Mouse (Mus musculus): ENCODE measurements around the gene Ggnbp2. TPM values are rescaled to one million over a fixed set of nuclear protein-coding genes. Genes with fewer than 3 reads are reported as not detected.
"Not testable (repeated sequence)": the region's sequence is repeated elsewhere in the genome, so short reads cannot be mapped to it uniquely, and the experiment has no call there.

The Ggnbp2 gene
- polyA plus RNA-seq, 1 experiment from 2014 or later: 76.8 TPM

- no peaks in the 10 kb centered on the region for H3K36me3 ChIP-seq (ENCODE audit: control insufficient read depth, insufficient read depth, low read length)
- H3K9ac ChIP-seq (ENCODE audit: low read depth, low read length): no peak overlapping the region
- H3K4me1 ChIP-seq (ENCODE audit: control insufficient read depth, insufficient read depth, low read length): peaks cover 18% of the 10 kb centered on the region
- no peaks in the 10 kb centered on the region for H3K9me3 ChIP-seq (ENCODE audit: control insufficient read depth, low read length)
- H3K27ac ChIP-seq (ENCODE audit: low read length): no peak overlapping the region
- no peak overlapping the region for H3K4me2 ChIP-seq (ENCODE audit: low read depth, low read length)
- H3K4me3 ChIP-seq (ENCODE audit: low read length): no peak overlapping the region
- no peak for ATAC-seq
- WGBS: 94% methylated on average over 7 of the region's 7 CpGs
- no peaks in the 10 kb centered on the region for H3K27me3 ChIP-seq (replicated peaks; ENCODE audit: control insufficient read depth, insufficient read depth, low read length)
Observed at GRCm38 (mm10) chr11:84882346-84882745, 11.7 kb upstream of the Ggnbp2 start.

- Histone ChIP-seq H3K4me1 (ENCODE audit: control insufficient read depth, insufficient read depth, low read length) (peaks cover 11% of the 10 kb centered on the region), H3K36me3 (ENCODE audit: control insufficient read depth, insufficient read depth, low read length) (no peaks in the 10 kb centered on the region), H3K4me3 (ENCODE audit: low read length) (peak overlapping the region; percentile 90), H3K9ac (ENCODE audit: low read depth, low read length) (peak overlapping the region; percentile 90), H3K9me3 (ENCODE audit: control insufficient read depth, low read length) (no peaks in the 10 kb centered on the region), H3K27ac (ENCODE audit: low read length) (peak overlapping the region; percentile 97), H3K27me3 (replicated peaks; ENCODE audit: control insufficient read depth, insufficient read depth, low read length) (no peaks in the 10 kb centered on the region), H3K4me2 (ENCODE audit: low read depth, low read length) (peak overlapping the region; percentile 91)
- ATAC-seq: peak; percentile 17
- 51% methylated on average over 9 of the region's 9 CpGs for WGBS
Observed at GRCm38 (mm10) chr11:84880971-84881370, 10.4 kb upstream of the Ggnbp2 start.

- WGBS: under 1% methylated on average over 24 of the region's 24 CpGs
- H3K27me3 ChIP-seq (replicated peaks; ENCODE audit: control insufficient read depth, insufficient read depth, low read length): no peaks in the 10 kb centered on the region
- H3K9ac ChIP-seq (ENCODE audit: low read depth, low read length): peak overlapping the region; percentile 90
- peak overlapping the region; percentile 91 for H3K4me2 ChIP-seq (ENCODE audit: low read depth, low read length)
- H3K27ac ChIP-seq (ENCODE audit: low read length): peak overlapping the region; percentile 97
- H3K9me3 ChIP-seq (ENCODE audit: control insufficient read depth, low read length): no peaks in the 10 kb centered on the region
- H3K36me3 ChIP-seq (ENCODE audit: control insufficient read depth, insufficient read depth, low read length): no peaks in the 10 kb centered on the region
- peak; percentile 69 for ATAC-seq
- peak overlapping the region; percentile 90 for H3K4me3 ChIP-seq (ENCODE audit: low read length)
- peaks cover 11% of the 10 kb centered on the region for H3K4me1 ChIP-seq (ENCODE audit: control insufficient read depth, insufficient read depth, low read length)
Observed at GRCm38 (mm10) chr11:84880465-84880961, 9.9 kb upstream of the Ggnbp2 start.

- peak; percentile 98 for ATAC-seq
- peaks cover 11% of the 10 kb centered on the region for H3K4me1 ChIP-seq (ENCODE audit: control insufficient read depth, insufficient read depth, low read length)
- H3K4me3 ChIP-seq (ENCODE audit: low read length): peak within 1 kb of the TSS; percentile 90
- no peaks in the 10 kb centered on the region for H3K27me3 ChIP-seq (replicated peaks; ENCODE audit: control insufficient read depth, insufficient read depth, low read length)
- H3K9me3 ChIP-seq (ENCODE audit: control insufficient read depth, low read length): no peaks in the 10 kb centered on the region
- H3K27ac ChIP-seq (ENCODE audit: low read length): peak within 1 kb of the TSS; percentile 97
- under 1% methylated on average over 71 of the region's 81 CpGs for WGBS
- H3K36me3 ChIP-seq (ENCODE audit: control insufficient read depth, insufficient read depth, low read length): no peaks in the 10 kb centered on the region
- H3K9ac ChIP-seq (ENCODE audit: low read depth, low read length): peak within 1 kb of the TSS; percentile 90
- peak within 1 kb of the TSS; percentile 91 for H3K4me2 ChIP-seq (ENCODE audit: low read depth, low read length)
Observed at GRCm38 (mm10) chr11:84879772-84880464, 9.3 kb upstream of the Ggnbp2 start, which contains the start of the genes Myo19 and Pigw. Gene Myo19, plus strand, starts transcription at chr11:84880148. Gene Pigw, minus strand, starts transcription at chr11:84880285.

GRCm38 (mm10) chr11:84879007-84879771 is 8.6 kb upstream of the Ggnbp2 start:
- ATAC-seq: no peak
- Histone ChIP-seq H3K9me3 (ENCODE audit: control insufficient read depth, low read length) (no peaks in the 10 kb centered on the region), H3K4me3 (ENCODE audit: low read length) (peak overlapping the region; percentile 90), H3K4me1 (ENCODE audit: control insufficient read depth, insufficient read depth, low read length) (peaks cover 11% of the 10 kb centered on the region), H3K36me3 (ENCODE audit: control insufficient read depth, insufficient read depth, low read length) (no peaks in the 10 kb centered on the region), H3K27me3 (replicated peaks; ENCODE audit: control insufficient read depth, insufficient read depth, low read length) (no peaks in the 10 kb centered on the region), H3K9ac (ENCODE audit: low read depth, low read length) (peak overlapping the region; percentile 90), H3K27ac (ENCODE audit: low read length) (peak overlapping the region; percentile 97), H3K4me2 (ENCODE audit: low read depth, low read length) (peak overlapping the region; percentile 91)
- WGBS: 21% methylated on average over 6 of the region's 7 CpGs

GRCm38 (mm10) chr11:84876020-84876419 is 5.4 kb upstream of the Ggnbp2 start:
- H3K27me3 ChIP-seq (replicated peaks; ENCODE audit: control insufficient read depth, insufficient read depth, low read length); H3K4me3 ChIP-seq (ENCODE audit: low read length); H3K9ac ChIP-seq (ENCODE audit: low read depth, low read length); H3K4me1 ChIP-seq (ENCODE audit: control insufficient read depth, insufficient read depth, low read length); H3K9me3 ChIP-seq (ENCODE audit: control insufficient read depth, low read length); ATAC-seq; H3K27ac ChIP-seq (ENCODE audit: low read length); H3K36me3 ChIP-seq (ENCODE audit: control insufficient read depth, insufficient read depth, low read length); H3K4me2 ChIP-seq (ENCODE audit: low read depth, low read length): not testable (repeated sequence)
- no CpG with 5 or more reads among the region's 1 CpGs for WGBS

- Histone ChIP-seq H3K9ac (ENCODE audit: low read depth, low read length) (no peak overlapping the region), H3K36me3 (ENCODE audit: control insufficient read depth, insufficient read depth, low read length) (no peaks in the 10 kb centered on the region), H3K27ac (ENCODE audit: low read length) (no peak overlapping the region), H3K4me1 (ENCODE audit: control insufficient read depth, insufficient read depth, low read length) (no peaks in the 10 kb centered on the region), H3K4me2 (ENCODE audit: low read depth, low read length) (no peak overlapping the region), H3K4me3 (ENCODE audit: low read length) (no peak overlapping the region), H3K27me3 (replicated peaks; ENCODE audit: control insufficient read depth, insufficient read depth, low read length) (no peaks in the 10 kb centered on the region), H3K9me3 (ENCODE audit: control insufficient read depth, low read length) (no peaks in the 10 kb centered on the region)
- ATAC-seq: no peak
- 74% methylated on average over 1 of the region's 1 CpGs for WGBS
Observed at GRCm38 (mm10) chr11:84873042-84873833, 2.6 kb upstream of the Ggnbp2 start.

- Histone ChIP-seq H3K4me3 (ENCODE audit: low read length) (peak overlapping the region; percentile 89), H3K36me3 (ENCODE audit: control insufficient read depth, insufficient read depth, low read length) (no peaks in the 10 kb centered on the region), H3K27me3 (replicated peaks; ENCODE audit: control insufficient read depth, insufficient read depth, low read length) (no peaks in the 10 kb centered on the region), H3K9me3 (ENCODE audit: control insufficient read depth, low read length) (no peaks in the 10 kb centered on the region), H3K27ac (ENCODE audit: low read length) (peak overlapping the region; percentile 100), H3K4me1 (ENCODE audit: control insufficient read depth, insufficient read depth, low read length) (peaks cover 5% of the 10 kb centered on the region; the same call in 1 of the 2 replicates), H3K4me2 (ENCODE audit: low read depth, low read length) (peak overlapping the region; percentile 62), H3K9ac (ENCODE audit: low read depth, low read length) (peak overlapping the region; percentile 97)
- WGBS: 64% methylated on average over 4 of the region's 4 CpGs
- no peak for ATAC-seq
Observed at GRCm38 (mm10) chr11:84871548-84872069, 992 bp upstream of the Ggnbp2 start.

Measured in intestine, embryonic 16.5 days (tissue).